Mouse (Mus musculus) spleen, adult 2 months (tissue): ENCODE data around the gene Lrrk1.

Source experiments
- CTCF ChIP-seq: fragments of 200-500 bp; IDR thresholded peaks from 2 replicates; pipeline ENCODE4 v1.5.1; 2011; ENCODE audit warnings: mild to moderate bottlenecking, inconsistent platforms; ENCODE audit not compliant: insufficient read depth, insufficient read length, insufficient replicate concordance; ENCODE audit errors: extremely low read depth
- POLR2A ChIP-seq: fragments of 200-500 bp; IDR thresholded peaks from 2 replicates; pipeline ENCODE4 v1.6.1; 2011; ENCODE audit warnings: low read depth, low read length, inconsistent platforms

DNA sequence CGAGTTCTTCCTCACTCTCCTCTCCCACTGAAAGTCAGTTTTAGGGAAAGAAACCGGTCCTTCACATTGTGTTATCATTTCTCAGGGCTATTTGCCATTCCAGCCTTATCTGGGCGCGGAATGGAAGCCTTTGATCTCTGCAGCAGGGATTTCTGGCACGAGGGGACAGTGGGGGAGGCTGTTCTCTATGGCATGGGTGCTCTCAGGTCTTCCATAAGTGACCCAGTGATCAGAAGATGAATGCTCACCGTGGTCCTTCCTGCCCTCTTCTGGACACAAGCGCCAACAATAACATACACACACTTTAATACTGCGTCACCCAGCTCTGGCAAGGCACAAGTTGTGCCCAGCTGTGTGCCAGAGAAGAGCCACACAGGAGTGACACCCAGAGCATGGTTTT, 18.8 kb upstream of the Lrrk1 start:
- TF ChIP-seq CTCF (no peak), POLR2A (no peak)
